Mouse (Mus musculus) monocyte, adult 2 months (primary cell): Measurements from ENCODE around the gene Cyp1a1.

Source experiments
- DNase-seq, 2 experiments: peaks; one replicate each; pipeline ENCODE4 v3.0.0; 2022; ENCODE audit warnings: low spot score in 2 of 2, low read depth in 1 of 2

The Cyp1a1 gene

DNA sequence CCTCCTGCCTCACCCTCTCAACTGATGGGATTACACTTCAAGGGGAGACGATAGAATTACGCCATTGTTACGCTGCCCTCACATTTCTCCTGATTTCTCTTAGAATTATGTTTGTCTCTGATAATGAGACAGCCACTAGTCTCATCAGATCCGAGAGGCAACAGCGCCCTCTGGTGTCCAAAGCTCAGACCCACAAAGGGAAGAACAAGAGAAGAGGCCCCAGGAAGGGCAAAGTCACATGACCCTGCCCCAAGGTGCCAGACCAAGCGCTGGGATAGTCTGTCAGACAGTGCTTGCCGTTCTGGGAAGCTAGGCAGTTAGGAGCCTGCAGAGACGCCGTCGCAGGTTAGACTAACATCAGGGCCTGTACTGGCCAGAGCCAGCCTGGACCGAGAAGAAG is 32.0 kb upstream of the Cyp1a1 start:
- peak; percentile 82 to 93 for DNase-seq

- no peak for DNase-seq
Observed at GRCm38 (mm10) chr9:57656631-57657350, 30.9 kb upstream of the Cyp1a1 start.

- no peak for DNase-seq
Observed at GRCm38 (mm10) chr9:57657843-57658242, 29.9 kb upstream of the Cyp1a1 start.

- no peak for DNase-seq
Observed at GRCm38 (mm10) chr9:57658970-57659369, 28.8 kb upstream of the Cyp1a1 start.

DNA sequence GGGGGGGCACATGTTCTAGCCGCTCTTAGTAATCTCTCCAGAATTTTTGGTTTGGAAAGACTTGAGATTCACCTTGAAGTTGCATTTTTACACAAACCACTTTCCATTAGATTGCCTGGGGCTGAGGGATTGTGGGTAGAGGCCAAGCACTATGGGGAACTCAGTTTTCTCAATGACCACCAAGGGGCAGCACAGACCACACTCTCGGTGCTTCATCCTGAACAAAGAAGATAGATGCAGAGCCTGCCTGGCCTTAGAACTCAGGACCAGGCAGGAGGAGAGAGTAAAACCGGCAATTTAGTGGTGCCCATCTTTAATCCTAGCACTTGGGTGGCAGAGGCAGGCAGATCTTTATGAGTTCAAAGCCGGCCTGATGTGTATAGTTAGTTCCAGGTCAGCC is 28.0 kb upstream of the Cyp1a1 start:
- DNase-seq = no peak

- DNase-seq = no peak
Observed at GRCm38 (mm10) chr9:57660501-57660900, 27.2 kb upstream of the Cyp1a1 start.

- no peak for DNase-seq
Observed at GRCm38 (mm10) chr9:57661552-57661951, 26.2 kb upstream of the Cyp1a1 start.

DNA sequence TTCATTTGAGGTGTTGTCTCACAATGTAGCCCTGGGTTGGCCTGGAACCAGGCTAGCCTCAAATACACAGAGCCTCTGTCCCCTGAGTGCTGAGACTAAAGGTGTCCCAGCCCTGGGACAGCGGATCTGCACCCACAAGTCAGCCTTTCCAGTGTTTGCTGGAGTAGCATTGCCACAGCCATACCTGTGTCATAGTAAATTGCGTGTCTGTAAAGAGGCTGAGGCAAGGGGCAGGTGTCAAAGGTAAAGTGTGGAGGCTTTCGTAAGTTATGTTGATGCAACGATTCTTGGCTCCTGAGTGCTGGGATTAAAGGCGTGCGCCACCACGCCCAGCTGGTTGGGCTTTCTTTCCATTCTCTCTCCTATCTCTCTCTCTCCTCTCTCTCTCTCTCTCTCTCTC is 23.1 kb upstream of the Cyp1a1 start:
- DNase-seq = no peak

GRCm38 (mm10) chr9:57666536-57666935 is 21.2 kb upstream of the Cyp1a1 start:
- no peak for DNase-seq

GRCm38 (mm10) chr9:57667136-57667535 is 20.6 kb upstream of the Cyp1a1 start:
- no peak for DNase-seq

GRCm38 (mm10) chr9:57667817-57668216 is 19.9 kb upstream of the Cyp1a1 start:
- no peak for DNase-seq

DNA sequence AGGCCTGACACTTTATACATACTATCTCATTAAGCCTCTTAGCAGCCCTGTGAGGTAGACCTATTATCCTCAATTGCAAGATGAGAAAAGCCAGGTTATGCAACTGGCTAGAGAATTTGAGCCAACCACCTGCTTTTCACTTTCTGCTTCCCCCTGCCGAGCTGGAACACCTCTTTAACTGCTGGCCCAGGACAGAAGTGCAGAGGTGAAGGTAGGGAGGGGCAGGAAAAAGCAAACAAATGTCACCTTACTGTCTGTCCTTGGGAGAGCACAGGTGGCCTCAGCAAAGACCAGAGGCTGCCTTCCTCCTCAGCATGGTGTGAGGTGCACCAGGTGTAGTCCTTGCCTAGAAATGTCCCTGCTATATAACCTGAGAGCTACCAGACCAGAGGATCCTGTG is 19.5 kb upstream of the Cyp1a1 start:
- no peak for DNase-seq

- DNase-seq = no peak
Observed at GRCm38 (mm10) chr9:57669566-57669965, 18.2 kb upstream of the Cyp1a1 start.

DNA sequence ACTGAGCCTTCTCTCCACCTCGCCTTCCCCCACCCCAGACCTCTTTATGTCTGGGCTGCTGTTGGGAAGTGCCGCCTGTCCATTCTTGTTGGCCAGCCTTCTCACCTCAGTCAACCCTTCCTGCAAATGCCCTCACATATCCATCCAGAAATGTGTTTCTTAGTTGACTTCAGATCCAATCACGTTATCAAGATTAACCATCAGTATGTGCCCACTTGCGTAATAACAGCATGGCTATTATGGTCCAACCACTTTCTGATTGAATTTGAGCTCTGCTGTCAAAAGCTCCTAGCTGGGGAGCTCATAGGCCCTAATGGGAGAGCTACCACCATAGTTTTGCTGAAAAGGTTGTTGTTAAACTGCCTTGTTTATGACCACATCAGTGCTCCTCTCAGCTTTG is 16.7 kb upstream of the Cyp1a1 start:
- no peak for DNase-seq

- DNase-seq = no peak
Observed at GRCm38 (mm10) chr9:57671500-57671899, 16.2 kb upstream of the Cyp1a1 start.

DNA sequence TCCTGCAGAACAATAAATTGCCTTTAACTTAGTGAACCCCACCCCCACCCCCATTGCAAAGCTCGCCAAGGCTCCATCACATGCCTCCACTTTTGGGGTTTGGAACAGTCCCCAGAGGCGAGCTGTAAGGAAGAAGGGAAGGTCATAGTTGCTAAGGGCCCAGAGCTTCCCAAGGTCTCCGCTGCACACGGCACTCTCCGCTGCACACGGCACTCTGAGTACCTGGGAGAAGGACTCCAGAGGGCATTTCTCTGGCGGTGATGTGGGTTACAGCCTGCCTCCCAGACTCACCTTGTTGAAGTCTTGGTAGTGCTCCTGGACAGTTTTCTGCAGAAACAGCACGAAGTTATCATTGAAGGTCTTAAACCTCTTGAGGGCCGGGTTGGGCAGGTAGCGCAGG is 6.3 kb upstream of the Cyp1a1 start:
- no peak for DNase-seq

DNA sequence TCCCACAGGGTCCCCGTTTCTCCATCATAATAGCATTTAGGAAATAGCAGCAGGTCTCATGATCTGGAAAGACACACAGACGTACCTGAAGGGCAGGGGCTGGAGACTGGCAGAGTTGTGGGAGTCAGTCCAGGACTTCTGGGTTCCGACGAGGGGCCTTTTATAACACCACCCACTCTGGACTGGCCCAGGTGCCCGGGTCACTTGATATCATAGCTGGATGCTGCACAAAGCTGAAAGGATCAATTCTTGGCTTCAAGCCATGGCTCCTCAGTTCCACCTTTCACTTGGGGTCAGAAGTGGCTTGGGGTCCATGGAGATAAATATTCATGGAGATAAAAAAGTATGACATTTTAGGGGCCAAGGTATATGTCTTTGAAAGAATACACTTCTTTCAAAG is 4.2 kb upstream of the Cyp1a1 start, which contains the start of gene Cyp1a2:
TSS of gene Cyp1a2 (minus strand) at position 184 of the 400 bp plus-strand sequence.
- no peak for DNase-seq

DNA sequence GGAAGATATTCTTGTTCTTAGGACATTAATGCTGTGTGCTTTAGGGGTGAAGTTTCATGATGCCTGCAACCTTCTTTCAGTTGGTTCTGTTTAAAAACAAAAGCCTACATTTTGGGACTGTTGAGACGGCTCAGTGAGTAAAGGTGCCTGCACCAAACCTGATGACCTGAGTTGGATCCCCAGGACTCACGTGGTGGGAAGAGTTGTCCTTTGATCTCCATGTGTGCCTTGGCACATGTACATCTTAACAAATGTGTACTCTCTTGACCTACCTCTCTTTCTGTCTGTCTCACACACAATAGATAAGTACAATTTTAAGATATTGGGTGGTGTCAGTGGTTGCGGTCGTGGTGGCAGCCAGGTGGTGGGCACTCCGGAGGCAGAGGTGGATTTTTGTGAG is 1.7 kb upstream of the Cyp1a1 start:
- DNase-seq = no peak

DNA sequence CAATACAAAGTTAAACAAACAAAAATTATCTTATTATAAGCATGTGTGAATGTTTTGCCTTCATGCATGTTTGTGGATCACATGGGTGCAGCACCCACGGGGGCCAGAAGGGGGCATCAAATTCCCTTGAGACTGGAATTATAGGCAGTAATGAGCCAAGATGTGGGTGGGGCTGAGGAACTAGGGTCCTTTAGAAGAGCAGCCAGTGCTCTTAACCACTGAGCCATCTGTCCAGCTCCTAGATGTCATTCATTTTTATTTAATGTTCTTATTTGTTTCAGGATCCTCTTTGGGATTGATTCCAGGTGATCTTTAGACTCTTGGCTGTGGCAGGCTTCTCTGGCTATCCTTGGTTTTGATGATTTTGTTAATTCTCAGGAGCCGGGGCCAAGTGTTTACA is 430 bp downstream of the Cyp1a1 start:
- DNase-seq = no peak

DNA sequence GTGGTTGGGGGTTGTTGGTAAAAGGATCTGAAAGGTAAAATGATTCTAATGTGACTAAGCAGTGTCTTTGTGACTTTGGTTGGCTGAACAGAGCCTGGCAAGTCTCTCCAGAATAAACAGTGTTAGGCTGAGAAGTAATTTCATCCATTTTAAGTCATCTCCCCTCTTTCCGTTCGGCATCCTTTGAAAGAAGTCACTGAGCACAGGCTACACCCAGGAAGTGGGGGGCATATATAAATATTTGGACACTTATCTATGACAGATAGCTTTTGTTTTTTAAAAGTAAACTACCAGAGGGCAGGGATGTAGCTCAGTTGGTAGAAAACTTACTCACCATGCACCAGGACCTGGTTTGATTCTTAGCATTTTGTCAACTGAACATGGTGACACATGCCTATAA is 878 bp downstream of the Cyp1a1 start:
- no peak for DNase-seq

- no peak for DNase-seq
Observed at GRCm38 (mm10) chr9:57694108-57694507, 6.4 kb downstream of the Cyp1a1 start.

GRCm38 (mm10) chr9:57696380-57697285 is 8.9 kb downstream of the Cyp1a1 start:
- DNase-seq = no peak
